Mouse (Mus musculus) neural tube, embryonic 11.5 days (tissue): ENCODE results near the gene Afm. TPM values are rescaled to one million over a fixed set of nuclear protein-coding genes. Genes with fewer than 3 reads are reported as not detected.

Experiments used
- ATAC-seq: fragments of 200-750 bp; cut with Nextera tagmentation; 2 replicates; pipeline ENCODE4 v1.8.0; 2017; ENCODE audit warnings: moderate number of reproducible peaks, mild to moderate bottlenecking, moderate TSS enrichment, moderate library complexity; ENCODE audit not compliant: insufficient read depth, low FRiP score, low TSS enrichment
- DNase-seq: peaks from one replicate; pipeline ENCODE4 v3.0.0-alpha.2; 2015; ENCODE audit warnings: low spot score
- H3K27ac ChIP-seq: fragments of 300-500 bp; sonication (generic); 2 replicates; pipeline ENCODE4 v1.5.1; 2014; ENCODE audit warnings: low read depth, mild to moderate bottlenecking, low read length
- H3K27me3 ChIP-seq: fragments of 300-500 bp; sonication (generic); 2 replicates; pipeline ENCODE4 v1.6.1; 2014; ENCODE audit warnings: mild to moderate bottlenecking, low read length, mixed read lengths; ENCODE audit not compliant: control insufficient read depth, insufficient read depth
- H3K36me3 ChIP-seq: fragments of 300-500 bp; sonication (generic); 2 replicates; pipeline ENCODE4 v1.6.1; 2014; ENCODE audit warnings: mild to moderate bottlenecking, low read length, moderate library complexity, mixed read lengths; ENCODE audit not compliant: control insufficient read depth, insufficient read depth
- H3K4me1 ChIP-seq: fragments of 300-500 bp; sonication (generic); 2 replicates; pipeline ENCODE4 v1.6.1; 2014; ENCODE audit warnings: low read length, mixed read lengths; ENCODE audit not compliant: control insufficient read depth, insufficient read depth
- H3K4me2 ChIP-seq: fragments of 300-500 bp; sonication (generic); 2 replicates; pipeline ENCODE4 v1.6.1; 2014; ENCODE audit warnings: low read depth, mild to moderate bottlenecking, moderate library complexity
- H3K4me3 ChIP-seq: fragments of 300-500 bp; sonication (generic); 2 replicates; pipeline ENCODE4 v1.5.1; 2014; ENCODE audit warnings: low read depth, low read length
- H3K9ac ChIP-seq: fragments of 300-500 bp; sonication (generic); 2 replicates; pipeline ENCODE4 v1.6.1; 2014; ENCODE audit warnings: mild to moderate bottlenecking, low read length
- H3K9me3 ChIP-seq: fragments of 300-500 bp; sonication (generic); 2 replicates; pipeline ENCODE4 v1.6.1; 2016; ENCODE audit warnings: low read length; ENCODE audit not compliant: control insufficient read depth
- WGBS: fragments of 180-500 bp; shearing (Covaris S2); extraction: QIAGEN DNeasy Blood & Tissue Kit; methylation state at CpG from one replicate; pipeline ENCODE4 v1.1.7; 2014; 5-methylcytosine and 5-hydroxymethylcytosine counted together
- polyA plus RNA-seq: library from polyadenylated mRNA; unstranded; fragments of >200 nt; fragmentation: Nextera tagmentation; extraction: Ambion mirVana; gene quantifications from 2 replicates; pipeline ENCODE4 v1.2.1, GENCODE M21; 2014

Afm gene
- polyA plus RNA-seq, 1 experiment from 2014 or later = not detected

GRCm38 (mm10) chr5:90588104-90588503 is 69.4 kb downstream of the Afm start:
- WGBS = 90% methylated on average over 5 of the region's 5 CpGs
- Histone ChIP-seq H3K36me3 (no peaks in the 10 kb centered on the region), H3K4me3 (no peak overlapping the region), H3K9ac (no peak overlapping the region), H3K27ac (no peak overlapping the region), H3K9me3 (no peaks in the 10 kb centered on the region), H3K4me2 (no peak overlapping the region), H3K4me1 (no peaks in the 10 kb centered on the region), H3K27me3 (no peaks in the 10 kb centered on the region)
- DNase-seq (no peak), ATAC-seq (no peak)

GRCm38 (mm10) chr5:90588708-90589595 is 70.2 kb downstream of the Afm start:
- H3K27me3 ChIP-seq = no peaks in the 10 kb centered on the region
- DNase-seq (peak; percentile 79), ATAC-seq (peak; percentile 40; the same call in 1 of the 2 replicates)
- no peak overlapping the region for H3K9ac ChIP-seq
- no peaks in the 10 kb centered on the region for H3K4me1 ChIP-seq
- H3K36me3 ChIP-seq = no peaks in the 10 kb centered on the region
- no peaks in the 10 kb centered on the region for H3K9me3 ChIP-seq
- 24% methylated on average over 25 of the region's 25 CpGs for WGBS
- H3K4me3 ChIP-seq = peak overlapping the region; percentile 21
- H3K4me2 ChIP-seq = peak overlapping the region; percentile 35
- no peak overlapping the region for H3K27ac ChIP-seq

GRCm38 (mm10) chr5:90590676-90591075 is 71.9 kb downstream of the Afm start:
- no peak overlapping the region for H3K4me3 ChIP-seq
- no peak for DNase-seq
- ATAC-seq = no peak
- WGBS = 85% methylated on average over 10 of the region's 10 CpGs
- H3K4me1 ChIP-seq = no peaks in the 10 kb centered on the region
- no peaks in the 10 kb centered on the region for H3K27me3 ChIP-seq
- no peak overlapping the region for H3K4me2 ChIP-seq
- no peak overlapping the region for H3K9ac ChIP-seq
- no peaks in the 10 kb centered on the region for H3K9me3 ChIP-seq
- no peak overlapping the region for H3K27ac ChIP-seq
- H3K36me3 ChIP-seq = no peaks in the 10 kb centered on the region

- Histone ChIP-seq H3K27ac (no peak overlapping the region), H3K9me3 (no peaks in the 10 kb centered on the region), H3K27me3 (no peaks in the 10 kb centered on the region), H3K9ac (no peak overlapping the region), H3K4me3 (no peak overlapping the region), H3K36me3 (no peaks in the 10 kb centered on the region), H3K4me1 (no peaks in the 10 kb centered on the region), H3K4me2 (no peak overlapping the region)
- 89% methylated on average over 6 of the region's 6 CpGs for WGBS
- DNase-seq = no peak
- ATAC-seq = no peak
Observed at GRCm38 (mm10) chr5:90591936-90592335, 73.2 kb downstream of the Afm start.

GRCm38 (mm10) chr5:90594945-90595344 is 76.2 kb downstream of the Afm start:
- Histone ChIP-seq H3K4me1 (no peaks in the 10 kb centered on the region), H3K4me3 (no peak overlapping the region), H3K36me3 (no peaks in the 10 kb centered on the region), H3K27me3 (no peaks in the 10 kb centered on the region), H3K27ac (no peak overlapping the region), H3K9me3 (no peaks in the 10 kb centered on the region), H3K4me2 (no peak overlapping the region), H3K9ac (no peak overlapping the region)
- WGBS = 91% methylated on average over 13 of the region's 13 CpGs
- DNase-seq (no peak), ATAC-seq (no peak)

GRCm38 (mm10) chr5:90596155-90596554 is 77.4 kb downstream of the Afm start:
- Histone ChIP-seq H3K27me3 (no peaks in the 10 kb centered on the region), H3K4me1 (no peaks in the 10 kb centered on the region), H3K4me2 (no peak overlapping the region), H3K36me3 (no peaks in the 10 kb centered on the region), H3K9me3 (no peaks in the 10 kb centered on the region), H3K27ac (no peak overlapping the region), H3K9ac (no peak overlapping the region), H3K4me3 (no peak overlapping the region)
- 93% methylated on average over 6 of the region's 6 CpGs for WGBS
- DNase-seq (no peak), ATAC-seq (no peak)

- no peak for ATAC-seq
Observed at GRCm38 (mm10) chr5:90601469-90601868, 82.7 kb downstream of the Afm start.

More at GRCm38 (mm10) chr5:90601469-90601868, 82.7 kb downstream of the Afm start:
- H3K36me3 ChIP-seq = no peaks in the 10 kb centered on the region
- no peaks in the 10 kb centered on the region for H3K4me1 ChIP-seq
- no peak overlapping the region for H3K27ac ChIP-seq
- 22% methylated on average over 6 of the region's 6 CpGs for WGBS
- H3K27me3 ChIP-seq = no peaks in the 10 kb centered on the region
- peak; percentile 61 for DNase-seq
- no peaks in the 10 kb centered on the region for H3K9me3 ChIP-seq
- no peak overlapping the region for H3K9ac ChIP-seq
- no peak overlapping the region for H3K4me2 ChIP-seq
- no peak overlapping the region for H3K4me3 ChIP-seq
